Mouse (Mus musculus): ENCODE data around the gene Bak1.

Bak1 gene

GRCm38 (mm10) chr17:27021076-27021475 lies 7.7 kb downstream of the Bak1 start:
- DNase-seq, result no peak

GRCm38 (mm10) chr17:27018555-27019196 lies 10.1 kb downstream of the Bak1 start:
- DNase-seq, result no peak

- peak; percentile 77 to 94 for DNase-seq
These were observed 11.0 kb downstream of the Bak1 start for GRCm38 (mm10) chr17:27017564-27018499.

GRCm38 (mm10) chr17:27012909-27013308 lies 15.9 kb downstream of the Bak1 start:
- no peak for DNase-seq

- peak; percentile 59 to 64 for DNase-seq
These were observed 16.7 kb downstream of the Bak1 start for GRCm38 (mm10) chr17:27011998-27012672.

- DNase-seq, result no peak
These were observed 17.6 kb downstream of the Bak1 start for GRCm38 (mm10) chr17:27011167-27011566.

GRCm38 (mm10) chr17:27008277-27008676 lies 20.5 kb downstream of the Bak1 start:
- no peak for DNase-seq

GRCm38 (mm10) chr17:27005644-27006043 lies 23.2 kb downstream of the Bak1 start:
- DNase-seq, result no peak

- no peak for DNase-seq
These were observed 23.8 kb downstream of the Bak1 start for GRCm38 (mm10) chr17:27004903-27005485.

- peak in 1 of 2 experiments; percentile 71 for DNase-seq
These were observed 24.4 kb downstream of the Bak1 start for GRCm38 (mm10) chr17:27004431-27004830.

- DNase-seq, result peak in 1 of 2 experiments; percentile 53
These were observed 26.9 kb downstream of the Bak1 start for GRCm38 (mm10) chr17:27001889-27002288.

- peak; percentile 28 to 50 for DNase-seq
These were observed 27.7 kb downstream of the Bak1 start for GRCm38 (mm10) chr17:27001151-27001550.

GRCm38 (mm10) chr17:26999996-27000395 lies 28.8 kb downstream of the Bak1 start:
- no peak for DNase-seq

- DNase-seq, result no peak
These were observed 30.5 kb downstream of the Bak1 start for GRCm38 (mm10) chr17:26998283-26998682.

- DNase-seq, result no peak
These were observed 31.1 kb downstream of the Bak1 start for GRCm38 (mm10) chr17:26997661-26998060.

- no peak for DNase-seq
These were observed 33.2 kb downstream of the Bak1 start for GRCm38 (mm10) chr17:26995562-26995961.

GRCm38 (mm10) chr17:26995006-26995405 lies 33.8 kb downstream of the Bak1 start:
- no peak for DNase-seq

GRCm38 (mm10) chr17:26994410-26994809 lies 34.4 kb downstream of the Bak1 start:
- DNase-seq, result no peak

GRCm38 (mm10) chr17:26990521-26990920 lies 38.3 kb downstream of the Bak1 start:
- DNase-seq, result no peak

GRCm38 (mm10) chr17:26985503-26986179 lies 43.2 kb downstream of the Bak1 start:
- DNase-seq, result no peak

- no peak for DNase-seq
These were observed 45.4 kb downstream of the Bak1 start for GRCm38 (mm10) chr17:26983382-26983781.

- no peak for DNase-seq
These were observed 47.8 kb downstream of the Bak1 start for GRCm38 (mm10) chr17:26981050-26981449.
